Mouse (Mus musculus): ENCODE results near the gene Sgsh. TPM values are rescaled to one million over a fixed set of nuclear protein-coding genes. Genes with fewer than 3 reads are reported as not detected.

Sgsh gene
- polyA plus RNA-seq (2012), result 28.8 and 33.0 TPM in 2 replicates

- TF ChIP-seq GATA1 (IDR thresholded peaks at IDR 0.05; ENCODE audit: low read length), result no peak
Measured at GRCm38 (mm10) chr11:119355443-119356385, at the start of gene Sgsh, which contains the start of gene Slc26a11. TSS of gene Sgsh (minus strand) at chr11:119355536. TSS of gene Slc26a11 (plus strand) at chr11:119355557.

GRCm38 (mm10) chr11:119404627-119405026 lies 49.3 kb upstream of the Sgsh start:
- TF ChIP-seq GATA1 (IDR thresholded peaks at IDR 0.05; ENCODE audit: low read length), result no peak

DNA sequence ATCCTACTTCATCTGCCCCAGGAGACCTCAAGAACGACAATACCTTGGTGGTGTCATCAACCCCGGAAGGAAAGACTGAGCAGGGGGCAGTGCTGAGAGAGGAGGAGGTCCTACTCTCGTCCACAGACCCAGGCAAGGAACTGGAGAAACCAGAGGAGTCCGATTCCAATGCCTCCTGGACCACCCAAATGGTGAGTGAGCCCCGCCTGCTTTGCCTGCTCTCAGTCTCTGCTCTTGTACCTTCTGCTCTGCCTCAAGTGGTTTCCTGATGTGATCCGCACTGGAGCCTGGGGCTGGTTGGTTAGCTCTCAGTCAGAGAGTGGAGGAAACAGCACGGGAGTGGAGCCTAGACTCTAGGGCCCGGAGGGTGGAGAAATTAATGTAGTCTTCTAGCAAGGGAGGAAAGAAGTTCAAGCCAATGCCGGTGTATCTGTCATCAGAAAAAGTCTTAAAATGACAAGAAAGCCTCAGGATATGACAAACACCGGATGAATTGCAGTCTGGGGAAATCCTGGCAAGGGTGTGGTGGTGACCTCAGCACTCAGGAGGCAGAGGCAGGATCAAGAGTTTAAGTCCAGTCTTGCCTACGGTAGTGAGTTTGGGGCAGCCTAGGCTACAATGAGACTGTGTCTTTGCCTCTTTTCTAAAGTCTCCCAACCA lies 47.3 kb upstream of the Sgsh start:
- no peak for TF ChIP-seq GATA1 (IDR thresholded peaks at IDR 0.05; ENCODE audit: low read length)

- no peak for TF ChIP-seq GATA1 (IDR thresholded peaks at IDR 0.05; ENCODE audit: low read length)
Measured at GRCm38 (mm10) chr11:119396461-119396860, 41.1 kb upstream of the Sgsh start.

DNA sequence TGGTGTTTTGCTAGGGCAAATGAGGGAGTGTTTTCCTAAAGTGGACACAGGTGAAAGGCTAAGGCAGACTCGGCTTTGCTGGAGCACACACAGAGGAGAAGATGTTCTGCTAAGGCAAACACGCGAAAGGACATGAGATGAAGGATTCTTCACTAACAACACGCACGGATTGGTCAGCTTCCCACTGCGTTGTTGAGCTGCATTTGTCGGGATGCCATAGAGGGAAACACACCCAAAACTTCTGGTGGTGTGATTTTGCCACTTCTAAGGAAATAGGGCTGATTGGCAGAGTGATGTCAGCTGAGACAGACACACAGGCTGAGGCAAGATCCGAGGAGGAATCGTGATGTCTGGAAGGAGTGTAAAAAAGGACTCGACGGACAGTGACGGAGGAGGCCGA lies 40.6 kb upstream of the Sgsh start:
- no peak for TF ChIP-seq GATA1 (IDR thresholded peaks at IDR 0.05; ENCODE audit: low read length)

- no peak for TF ChIP-seq GATA1 (IDR thresholded peaks at IDR 0.05; ENCODE audit: low read length)
Measured at GRCm38 (mm10) chr11:119395394-119395793, 40.1 kb upstream of the Sgsh start.

DNA sequence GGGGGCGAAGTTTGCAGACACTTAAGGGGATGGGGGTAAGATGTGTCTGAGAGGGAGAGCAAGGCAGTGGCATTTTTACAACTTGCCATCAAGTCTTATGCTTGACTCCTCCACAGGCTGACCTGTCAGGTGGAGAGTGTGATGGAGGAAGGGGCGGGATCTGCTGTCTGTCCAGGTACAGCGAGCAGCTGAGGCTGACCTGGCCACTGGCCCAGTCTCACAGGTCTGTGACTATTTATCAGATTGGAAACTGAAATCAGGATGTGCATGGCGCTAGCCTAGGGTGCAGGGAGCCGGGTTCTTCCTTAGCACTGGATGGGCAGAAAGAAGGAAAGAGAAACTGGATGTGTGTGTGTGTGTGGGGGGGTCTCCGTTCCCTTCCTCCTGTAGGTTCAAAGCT lies 38.9 kb upstream of the Sgsh start:
- TF ChIP-seq GATA1 (IDR thresholded peaks at IDR 0.05; ENCODE audit: low read length), result no peak

DNA sequence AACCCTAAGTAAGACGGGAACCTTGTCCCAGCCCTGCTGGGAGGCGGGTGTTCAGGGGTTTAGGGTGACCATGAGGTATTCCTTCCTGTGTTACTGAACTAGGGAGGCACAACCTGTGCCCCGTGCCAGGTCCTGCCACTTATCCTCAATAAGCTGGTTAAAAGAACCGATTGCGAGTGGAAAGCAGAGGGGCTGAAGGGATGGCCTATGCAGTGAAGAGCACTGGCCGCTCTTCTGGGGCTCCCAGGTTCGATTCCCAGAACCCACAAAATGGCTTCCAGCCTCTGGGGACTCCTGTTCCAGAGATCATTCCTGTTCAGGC lies 38.1 kb upstream of the Sgsh start:
- TF ChIP-seq GATA1 (IDR thresholded peaks at IDR 0.05; ENCODE audit: low read length), result no peak

GRCm38 (mm10) chr11:119392800-119393482 lies 37.6 kb upstream of the Sgsh start, which contains the start of gene Rnf213:
TSS of gene Rnf213 (plus strand) at chr11:119393100.
- TF ChIP-seq GATA1 (IDR thresholded peaks at IDR 0.05; ENCODE audit: low read length), result no peak

GRCm38 (mm10) chr11:119392001-119392614 lies 36.8 kb upstream of the Sgsh start:
- TF ChIP-seq GATA1 (IDR thresholded peaks at IDR 0.05; ENCODE audit: low read length), result no peak

GRCm38 (mm10) chr11:119391386-119392000 lies 36.2 kb upstream of the Sgsh start:
- no peak for TF ChIP-seq GATA1 (IDR thresholded peaks at IDR 0.05; ENCODE audit: low read length)

DNA sequence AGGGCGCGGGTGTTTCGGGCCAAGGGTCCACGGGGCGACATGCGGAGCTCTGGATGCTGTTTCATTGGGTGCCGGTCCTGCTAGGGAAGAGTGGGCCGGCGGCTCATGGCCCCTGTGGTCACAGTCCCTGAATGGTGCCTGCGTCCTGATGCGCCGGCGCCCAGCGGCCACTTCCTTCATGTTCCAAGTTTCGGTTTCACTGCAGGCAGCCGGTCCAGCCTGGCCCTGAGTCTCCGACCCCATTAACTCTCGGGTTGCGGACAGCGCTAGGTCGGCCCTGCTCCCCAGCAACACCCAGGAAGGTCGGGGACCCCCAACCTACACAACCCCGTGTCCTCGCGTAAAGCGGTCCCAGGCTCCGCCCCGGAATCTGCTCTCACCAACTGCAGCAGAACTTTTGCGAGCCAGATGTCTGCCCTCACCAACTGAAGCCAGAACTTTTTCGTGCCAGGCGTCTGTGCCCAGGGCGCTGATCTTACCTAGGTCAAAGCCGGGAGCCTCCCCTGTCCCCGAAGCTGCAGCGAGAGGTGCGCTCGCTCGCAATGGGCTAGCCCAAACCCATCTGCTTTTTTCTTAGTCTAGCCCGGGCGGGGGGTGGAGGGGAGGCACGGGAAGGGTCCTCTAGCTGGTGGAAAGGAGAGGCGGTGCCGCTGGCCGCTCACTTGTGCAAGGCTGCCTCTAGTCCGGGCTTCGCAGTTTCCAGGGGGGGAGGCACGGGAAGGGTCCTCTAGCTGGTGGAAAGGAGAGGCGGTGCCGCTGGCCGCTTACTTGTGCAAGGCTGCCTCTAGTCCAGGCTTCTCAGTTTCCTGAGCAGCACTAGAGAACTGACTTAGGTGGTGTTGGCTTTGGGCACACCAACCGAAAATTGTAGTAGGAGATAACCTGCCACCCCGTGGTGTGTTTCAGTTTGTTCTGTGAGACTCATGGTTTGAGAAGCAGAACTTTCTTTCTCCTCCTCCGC lies 35.2 kb upstream of the Sgsh start:
- TF ChIP-seq GATA1 (IDR thresholded peaks at IDR 0.05; ENCODE audit: low read length), result no peak

GRCm38 (mm10) chr11:119389851-119390270 lies 34.5 kb upstream of the Sgsh start:
- no peak for TF ChIP-seq GATA1 (IDR thresholded peaks at IDR 0.05; ENCODE audit: low read length)

GRCm38 (mm10) chr11:119386306-119386705 lies 31.0 kb upstream of the Sgsh start:
- no peak for TF ChIP-seq GATA1 (IDR thresholded peaks at IDR 0.05; ENCODE audit: low read length)
